Mouse (Mus musculus) MEL (cell line): ENCODE results near the gene Dlg5.

ENCODE experiments used
- GATA1 ChIP-seq: IDR thresholded peaks from 2 replicates; pipeline ENCODE4 v1.6.1; 2011; ENCODE audit warnings: low read depth, low read length, improper control_type of control experiment
- MAFK ChIP-seq: IDR thresholded peaks from 2 replicates; pipeline ENCODE4 v1.6.1; 2011; ENCODE audit warnings: low read depth, mild to moderate bottlenecking, low read length, improper control_type of control experiment, borderline replicate concordance
- RAD21 ChIP-seq: IDR thresholded peaks from 2 replicates; pipeline ENCODE4 v1.6.1; 2011; ENCODE audit warnings: mild to moderate bottlenecking, low read depth, low read length, improper control_type of control experiment
- RCOR1 ChIP-seq: IDR thresholded peaks from 2 replicates; pipeline ENCODE4 v1.6.1; 2012; ENCODE audit warnings: low read depth, mild to moderate bottlenecking, inconsistent platforms, low read length, improper control_type of control experiment
- SIN3A ChIP-seq: IDR thresholded peaks from 2 replicates; pipeline ENCODE4 v1.6.1; 2012; ENCODE audit warnings: low read length, improper control_type of control experiment, inconsistent platforms
- TBP ChIP-seq: IDR thresholded peaks from 2 replicates; pipeline ENCODE4 v1.8.0; 2011; ENCODE audit warnings: low read depth, low read length, improper control_type of control experiment
- ZC3H11A ChIP-seq: IDR thresholded peaks from 2 replicates; pipeline ENCODE4 v1.6.1; 2012; ENCODE audit warnings: low read depth, mild to moderate bottlenecking, inconsistent platforms, low read length, improper control_type of control experiment
- ZKSCAN1 ChIP-seq: IDR thresholded peaks from 2 replicates; pipeline ENCODE4 v1.6.1; 2012; ENCODE audit warnings: low read depth, mild to moderate bottlenecking, inconsistent platforms, low read length, improper control_type of control experiment, moderate library complexity

DNA sequence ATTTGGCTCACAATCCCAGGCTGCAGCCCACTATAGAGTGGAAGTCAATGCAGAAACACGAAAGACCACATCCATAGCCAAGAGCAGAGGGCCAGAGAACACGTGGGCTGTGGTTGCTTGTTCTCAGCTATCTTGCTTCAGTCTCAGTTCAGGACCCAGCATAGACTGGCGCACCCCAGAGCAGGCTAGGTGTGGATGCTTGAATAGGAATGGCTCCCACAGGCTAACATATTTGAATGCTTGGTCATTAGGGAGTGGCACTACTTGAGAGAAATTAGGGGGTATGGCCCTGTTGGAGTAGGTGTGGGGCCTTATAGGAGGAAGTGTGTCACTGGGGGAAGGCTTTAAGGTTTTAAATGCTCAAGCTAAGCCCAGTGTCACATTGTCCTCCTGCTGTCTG, 62.8 kb downstream of the Dlg5 start:
- TF ChIP-seq MAFK (no peak), RAD21 (no peak), ZKSCAN1 (no peak), GATA1 (no peak), TBP (no peak), ZC3H11A (no peak), RCOR1 (no peak), SIN3A (no peak)
